Comparison of ENCODE assay signal across 15 mouse cellular contexts in the genomic region with DNA sequence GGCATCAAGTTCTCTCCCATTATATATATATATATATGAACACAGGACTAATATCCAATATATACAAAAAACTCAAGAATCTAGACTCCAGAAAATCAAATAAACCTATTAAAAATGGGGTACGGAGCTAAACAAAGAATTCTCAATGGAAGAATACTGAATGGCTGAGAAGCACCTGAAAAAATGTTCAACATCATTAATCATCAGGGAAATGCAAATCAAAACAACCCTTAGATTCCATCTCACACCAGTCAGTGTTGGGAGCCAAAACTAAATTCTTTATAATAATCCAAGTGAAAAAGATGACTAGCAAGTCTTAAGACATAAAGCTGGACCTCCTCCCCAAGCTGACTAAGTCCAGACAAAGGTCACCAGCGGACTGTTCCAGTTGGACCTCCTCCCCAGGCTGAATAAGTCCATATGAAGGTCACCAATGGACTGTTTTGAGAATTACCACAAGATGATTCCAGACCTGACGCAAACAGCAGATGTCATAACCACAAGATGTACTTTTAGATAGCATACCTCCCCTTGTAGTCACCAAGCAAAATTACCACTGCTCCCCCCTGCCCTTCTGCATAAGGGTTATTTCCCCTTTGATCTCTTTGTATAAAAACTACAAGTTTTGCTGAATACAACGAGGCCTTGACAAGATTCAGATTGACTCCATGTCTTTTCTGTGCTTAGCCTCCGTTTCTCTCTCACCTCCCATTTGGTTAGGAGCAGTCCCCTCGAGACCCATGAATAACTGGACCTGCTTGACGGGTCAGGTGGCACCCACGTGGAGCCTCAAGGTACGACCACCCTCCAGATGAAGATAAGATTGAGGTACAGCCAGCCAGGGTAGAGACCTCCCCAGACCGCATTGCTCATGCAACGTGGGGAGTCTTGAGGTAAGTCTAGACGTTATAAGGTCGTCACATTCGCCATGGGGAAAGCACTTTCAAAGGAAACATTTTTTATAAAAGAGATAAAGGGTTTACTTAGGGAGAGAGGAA. TPM values are rescaled to one million over a fixed set of nuclear protein-coding genes. Genes with fewer than 3 reads are reported as not detected.
"Had no signal": no experiment of that assay in that cellular context is flagged by ENCODE, and none has a peak within 500 bp of the region (broad histone marks: within the 10 kb centered on the region; RNA-seq: fewer than 3 reads in every experiment).

No protein-coding gene starts in this region.

RNA-seq across cellular contexts. Expression of a gene that starts 33.2 kb away (rescaled TPM):
- total RNA-seq: megakaryocyte, adult 5-6 weeks; midbrain, postnatal 0 days; monocyte, adult 5-6 weeks had no signal
- polyA plus RNA-seq: lung, embryonic 14.5 days; lung, embryonic 16.5 days; midbrain, embryonic 11.5 days; midbrain, embryonic 13.5 days; midbrain, embryonic 15.5 days; midbrain, postnatal 0 days; neural tube, embryonic 11.5 days; neural tube, embryonic 13.5 days; neural tube, embryonic 15.5 days; small intestine, adult 2 months; stomach, embryonic 14.5 days; stomach, embryonic 16.5 days; thymus, postnatal 0 days had no signal
